Mouse (Mus musculus) kidney, adult 2 months (tissue): ENCODE data around the gene Foxd1. TPM values are rescaled to one million over a fixed set of nuclear protein-coding genes. Genes with fewer than 3 reads are reported as not detected.

Source experiments
- DNase-seq: peaks from one replicate; pipeline ENCODE4 v3.0.0; 2021
- H3K27ac ChIP-seq: fragments of 200-500 bp; 2 replicates; pipeline ENCODE4 v1.5.1; 2012; ENCODE audit warnings: low read depth, low read length, control low read depth, inconsistent platforms; ENCODE audit not compliant: insufficient read depth
- H3K27me3 ChIP-seq: fragments of 200-500 bp; replicated peaks from 2 replicates; pipeline ENCODE4 v1.6.1; 2012; ENCODE audit warnings: mild to moderate bottlenecking, moderate library complexity, low read length, inconsistent platforms; ENCODE audit not compliant: control insufficient read depth, insufficient read depth
- H3K36me3 ChIP-seq: fragments of 200-500 bp; 2 replicates; pipeline ENCODE4 v1.6.1; 2012; ENCODE audit warnings: mild to moderate bottlenecking, moderate library complexity, low read length, inconsistent platforms; ENCODE audit not compliant: control insufficient read depth, insufficient read depth
- H3K4me1 ChIP-seq: fragments of 200-500 bp; 2 replicates; pipeline ENCODE4 v1.6.1; 2011; ENCODE audit warnings: low read length; ENCODE audit not compliant: control insufficient read depth, insufficient read depth
- H3K4me3 ChIP-seq: fragments of 200-500 bp; 2 replicates; pipeline ENCODE4 v1.5.1; 2011; ENCODE audit warnings: mild to moderate bottlenecking, low read depth, low read length, control low read depth; ENCODE audit not compliant: insufficient read depth
- CTCF ChIP-seq: fragments of 200-500 bp; conservative IDR thresholded peaks from 2 replicates; pipeline ENCODE4 v1.5.1; 2011; ENCODE audit warnings: low read depth, mild to moderate bottlenecking, control low read depth, low read length, moderate library complexity, mixed read lengths; ENCODE audit not compliant: insufficient read depth, insufficient read length
- POLR2A ChIP-seq: fragments of 200-500 bp; IDR thresholded peaks from one replicate; pipeline ENCODE4 v1.6.1; 2011; ENCODE audit warnings: low read depth, low read length, control low read depth
- WGBS: fragments of 180-500 bp; shearing (Covaris S2); methylation state at CpG from one replicate; pipeline ENCODE4 v1.1.7; 2018; 5-methylcytosine and 5-hydroxymethylcytosine counted together
- polyA plus RNA-seq: library from polyadenylated mRNA; depleted of rRNA; stranded (reverse); fragments of >200 nt; gene quantifications from 2 replicates; pipeline ENCODE4 v1.2.3, GENCODE M21; 2012

Gene Foxd1
- polyA plus RNA-seq, 1 experiment = 0.91 TPM

DNA sequence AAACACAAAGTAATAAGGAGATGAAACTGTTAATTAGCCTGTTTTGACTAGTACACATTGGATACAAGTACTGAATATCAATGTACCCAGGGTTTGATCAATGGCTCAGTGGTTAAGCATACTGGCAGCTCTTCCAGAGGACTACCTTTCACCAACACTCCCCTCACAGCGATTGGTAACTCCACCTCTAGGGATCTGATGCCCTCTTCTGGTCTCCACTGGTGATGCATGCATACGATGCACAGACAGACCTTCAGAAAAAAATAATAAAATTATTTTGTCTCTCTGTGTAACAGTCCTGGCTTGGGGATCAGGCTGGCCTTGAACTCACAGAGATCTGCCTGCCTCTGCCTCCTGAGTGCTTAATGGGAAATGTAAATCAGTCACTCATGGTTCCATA, 21.9 kb upstream of the Foxd1 start:
- H3K4me3 ChIP-seq = no peak overlapping the region
- H3K4me1 ChIP-seq = no peaks in the 10 kb centered on the region
- 32% methylated on average over 2 of the region's 2 CpGs for WGBS
- peak; percentile 57 for DNase-seq
- TF ChIP-seq CTCF (peak; percentile 51), POLR2A (no peak)
- H3K27me3 ChIP-seq = no peaks in the 10 kb centered on the region
- H3K27ac ChIP-seq = no peak overlapping the region
- no peaks in the 10 kb centered on the region for H3K36me3 ChIP-seq

DNA sequence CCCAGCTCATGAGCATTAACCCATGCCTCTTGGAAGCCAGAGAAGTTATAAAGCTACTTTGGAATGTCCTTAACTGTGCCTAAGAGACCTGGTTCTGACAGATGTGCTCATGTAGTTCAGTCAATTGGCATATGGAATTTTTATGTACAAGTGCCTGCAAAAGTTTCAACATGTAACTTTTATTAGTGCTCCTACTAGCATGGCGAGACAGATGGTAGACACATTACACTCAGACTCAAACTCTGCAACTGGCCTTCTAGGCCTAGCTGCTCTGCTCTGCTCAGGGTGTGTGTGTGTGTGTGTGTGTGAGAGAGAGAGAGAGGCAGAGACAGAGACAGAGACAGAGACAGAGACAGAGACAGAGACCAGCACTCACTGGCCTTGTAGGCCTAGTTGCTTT, 17.8 kb upstream of the Foxd1 start:
- no peak for TF ChIP-seq POLR2A
- no peak for TF ChIP-seq CTCF
- Histone ChIP-seq H3K36me3 (no peaks in the 10 kb centered on the region), H3K27me3 (no peaks in the 10 kb centered on the region), H3K27ac (no peak overlapping the region), H3K4me3 (no peak overlapping the region), H3K4me1 (no peaks in the 10 kb centered on the region)
- DNase-seq = no peak
- WGBS = 92% methylated on average over 1 of the region's 1 CpGs

GRCm38 (mm10) chr13:98340506-98340905, 13.5 kb upstream of the Foxd1 start:
- H3K27me3 ChIP-seq = no peaks in the 10 kb centered on the region
- no peak overlapping the region for H3K27ac ChIP-seq
- H3K36me3 ChIP-seq = no peaks in the 10 kb centered on the region
- TF ChIP-seq CTCF (no peak), POLR2A (no peak)
- no peak overlapping the region for H3K4me3 ChIP-seq
- no peak for DNase-seq
- H3K4me1 ChIP-seq = no peaks in the 10 kb centered on the region
- 81% methylated on average over 5 of the region's 5 CpGs for WGBS

DNA sequence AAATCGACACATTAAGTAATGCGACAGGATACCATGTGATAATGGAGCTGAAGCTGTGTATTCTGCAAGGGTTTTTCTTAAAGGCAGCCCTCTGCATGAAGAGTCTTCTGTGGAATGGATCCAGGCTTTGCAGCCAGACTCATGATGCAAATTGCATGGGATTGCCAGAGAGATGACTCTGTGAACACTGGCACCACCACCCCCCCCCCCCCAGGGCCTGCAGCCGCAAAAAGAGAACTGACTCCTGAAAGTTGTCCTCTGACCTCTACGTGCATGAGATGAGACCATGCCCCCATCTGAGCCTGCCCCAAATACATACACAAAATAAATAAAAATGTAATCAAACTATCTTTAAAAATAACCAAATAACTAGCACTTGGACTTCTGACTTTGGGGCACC, 4.6 kb upstream of the Foxd1 start:
- H3K4me1 ChIP-seq = no peaks in the 10 kb centered on the region
- no peak for DNase-seq
- 85% methylated on average over 4 of the region's 4 CpGs for WGBS

DNA sequence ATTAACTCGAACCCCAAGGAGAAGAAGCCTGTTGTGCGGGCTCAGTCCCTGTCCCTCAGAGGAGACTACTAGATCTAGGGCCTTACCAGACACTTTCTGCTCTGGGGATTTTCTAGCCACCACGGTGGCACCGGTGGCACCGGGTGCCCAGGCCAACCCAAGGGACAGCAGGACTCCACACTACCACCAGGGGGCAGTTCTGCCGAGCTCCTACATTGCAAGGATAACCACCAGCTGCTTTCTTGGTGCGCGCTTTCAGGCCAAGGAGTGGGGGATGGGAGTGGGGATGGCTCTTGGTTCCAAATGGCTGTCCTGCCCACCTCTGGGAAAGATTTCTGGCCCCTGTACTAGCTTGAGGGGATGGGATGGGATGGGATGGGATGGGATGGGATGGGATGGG, 2.5 kb upstream of the Foxd1 start:
- no peak overlapping the region for H3K27ac ChIP-seq
- TF ChIP-seq POLR2A (no peak), CTCF (no peak; the same call in 1 of the 2 replicates)
- H3K27me3 ChIP-seq = peaks cover 26% of the 10 kb centered on the region
- H3K36me3 ChIP-seq = no peaks in the 10 kb centered on the region
- peak; percentile 38 for DNase-seq
- WGBS = 29% methylated on average over 8 of the region's 8 CpGs
- no peaks in the 10 kb centered on the region for H3K4me1 ChIP-seq
- H3K4me3 ChIP-seq = no peak overlapping the region

More for the DNA sequence above, 4.6 kb upstream of the Foxd1 start:
- H3K27me3 ChIP-seq = peaks cover 13% of the 10 kb centered on the region
- no peaks in the 10 kb centered on the region for H3K36me3 ChIP-seq
- no peak overlapping the region for H3K4me3 ChIP-seq
- no peak overlapping the region for H3K27ac ChIP-seq
- no peak for TF ChIP-seq CTCF
- TF ChIP-seq POLR2A = no peak

- Histone ChIP-seq H3K27me3 (peaks cover 28% of the 10 kb centered on the region), H3K4me1 (no peaks in the 10 kb centered on the region), H3K36me3 (no peaks in the 10 kb centered on the region), H3K4me3 (no peak overlapping the region), H3K27ac (no peak overlapping the region)
- 19% methylated on average over 14 of the region's 14 CpGs for WGBS
- no peak for DNase-seq
- no peak for TF ChIP-seq POLR2A
- TF ChIP-seq CTCF = no peak
These were observed 1.6 kb upstream of the Foxd1 start for GRCm38 (mm10) chr13:98352381-98352975.

GRCm38 (mm10) chr13:98353709-98354089, 343 bp upstream of the Foxd1 start:
- H3K4me1 ChIP-seq = no peaks in the 10 kb centered on the region
- WGBS = 3% methylated on average over 13 of the region's 13 CpGs
- H3K27me3 ChIP-seq = peaks cover 29% of the 10 kb centered on the region
- no peak overlapping the region for H3K27ac ChIP-seq
- TF ChIP-seq POLR2A (no peak), CTCF (no peak)
- H3K4me3 ChIP-seq = peak overlapping the region; percentile 44
- H3K36me3 ChIP-seq = no peaks in the 10 kb centered on the region
- DNase-seq = no peak
